Mouse (Mus musculus) CH12.LX (cell line): Measurements from ENCODE around the gene Scml4. TPM values are rescaled to one million over a fixed set of nuclear protein-coding genes. Genes with fewer than 3 reads are reported as not detected.

Experiments
- DNase-seq: peaks from one replicate; pipeline ENCODE4 v3.0.0-alpha.2; 2013; ENCODE audit errors: extremely low read depth
- H3K27ac ChIP-seq: 2 replicates; pipeline ENCODE4 v1.5.1; 2012; ENCODE audit warnings: low read depth, mild to moderate bottlenecking, control low read depth, moderate library complexity; ENCODE audit not compliant: insufficient read depth
- H3K27me3 ChIP-seq: replicated peaks from 2 replicates; pipeline ENCODE3; 2012; ENCODE audit warnings: inconsistent platforms
- H3K36me3 ChIP-seq, 2 experiments: replicated peaks in 1 of 2; 2 replicates each; pipeline versions ENCODE3 to v1.6.1; 2012; ENCODE audit warnings: inconsistent platforms in 1 of 2, low read length in 1 of 2, mild to moderate bottlenecking in 1 of 2, mixed read lengths in 1 of 2, moderate library complexity in 1 of 2; ENCODE audit not compliant: control insufficient read depth in 1 of 2, insufficient read depth in 1 of 2
- H3K4me1 ChIP-seq, 2 experiments: 2 replicates each; pipeline ENCODE4 v1.6.1; 2012; ENCODE audit warnings: inconsistent platforms in 1 of 2, moderate library complexity in 1 of 2; ENCODE audit not compliant: insufficient read depth in 2 of 2, control insufficient read depth in 1 of 2
- H3K4me2 ChIP-seq: 2 replicates; pipeline ENCODE4 v1.6.1; 2012; ENCODE audit warnings: low read depth, mild to moderate bottlenecking, control low read depth; ENCODE audit not compliant: poor library complexity, insufficient read depth, severe bottlenecking
- H3K4me3 ChIP-seq, 3 experiments: fragments of 150-350 bp in 1 of 3; sonication (generic) in 1 of 3; replicated peaks in 1 of 3; 2 replicates each; pipeline versions ENCODE3 to v1.5.1; 2011 to 2012; ENCODE audit warnings: low read depth in 2 of 3, low read length in 2 of 3, mild to moderate bottlenecking in 2 of 3, moderate library complexity in 2 of 3, control low read depth in 1 of 3, improper control_type of control experiment in 1 of 3, inconsistent platforms in 1 of 3, mixed read lengths in 1 of 3; ENCODE audit not compliant: poor library complexity in 1 of 3
- H3K79me2 ChIP-seq: replicated peaks from 2 replicates; pipeline ENCODE4 v1.6.1; 2012; ENCODE audit warnings: mild to moderate bottlenecking, moderate library complexity; ENCODE audit not compliant: control insufficient read depth, poor library complexity, insufficient read depth, severe bottlenecking; ENCODE audit errors: extremely low read depth
- H3K9ac ChIP-seq: 2 replicates; pipeline ENCODE4 v1.6.1; 2012; ENCODE audit warnings: low read depth, mild to moderate bottlenecking, control low read depth, moderate library complexity; ENCODE audit not compliant: insufficient read depth
- H3K9me3 ChIP-seq: replicated peaks from 2 replicates; pipeline ENCODE3; 2012; ENCODE audit warnings: low read length, inconsistent platforms, mixed read lengths
- BHLHE40 ChIP-seq: IDR thresholded peaks from 2 replicates; pipeline ENCODE4 v1.6.1; 2011; ENCODE audit warnings: mild to moderate bottlenecking, low read depth, low read length, improper control_type of control experiment
- CHD1 ChIP-seq: IDR thresholded peaks from 2 replicates; pipeline ENCODE4 v1.6.1; 2012; ENCODE audit warnings: low read depth, low read length, improper control_type of control experiment, inconsistent platforms
- CTCF ChIP-seq, 2 experiments: IDR thresholded peaks in 1 of 2; conservative IDR thresholded peaks in 1 of 2; 2 replicates each; pipeline ENCODE4 v1.5.1; 2011 to 2012; ENCODE audit warnings: low read depth in 2 of 2, low read length in 2 of 2, improper control_type of control experiment in 1 of 2, inconsistent platforms in 1 of 2, mild to moderate bottlenecking in 1 of 2, moderate library complexity in 1 of 2
- E2F4 ChIP-seq: IDR thresholded peaks from 2 replicates; pipeline ENCODE4 v1.6.1; 2011; ENCODE audit warnings: low read depth, low read length, improper control_type of control experiment; ENCODE audit not compliant: insufficient replicate concordance
- ETS1 ChIP-seq: conservative IDR thresholded peaks from 2 replicates; pipeline ENCODE4 v1.6.1; 2012; ENCODE audit warnings: low read depth, mild to moderate bottlenecking, inconsistent platforms, low read length, improper control_type of control experiment, moderate library complexity
- GABPA ChIP-seq: IDR thresholded peaks from 2 replicates; pipeline ENCODE4 v1.6.1; 2012; ENCODE audit warnings: low read depth, low read length, improper control_type of control experiment, inconsistent platforms; ENCODE audit not compliant: insufficient replicate concordance
- MAFK ChIP-seq: IDR thresholded peaks from 2 replicates; pipeline ENCODE4 v1.6.1; 2011; ENCODE audit warnings: low read length, improper control_type of control experiment; ENCODE audit not compliant: insufficient replicate concordance
- MAX ChIP-seq: IDR thresholded peaks from 2 replicates; pipeline ENCODE4 v1.6.1; 2011; ENCODE audit warnings: low read length, improper control_type of control experiment
- MAZ ChIP-seq: IDR thresholded peaks from 2 replicates; pipeline ENCODE4 v1.6.1; 2012; ENCODE audit warnings: low read depth, mild to moderate bottlenecking, inconsistent platforms, low read length, improper control_type of control experiment, moderate library complexity
- MYC ChIP-seq: IDR thresholded peaks from 2 replicates; pipeline ENCODE4 v1.6.1; 2011; ENCODE audit warnings: low read depth, mild to moderate bottlenecking, improper control_type of control experiment, low read length
- SIN3A ChIP-seq: IDR thresholded peaks from 2 replicates; pipeline ENCODE4 v1.6.1; 2012; ENCODE audit warnings: low read length, improper control_type of control experiment, inconsistent platforms
- TBP ChIP-seq: conservative IDR thresholded peaks from 2 replicates; pipeline ENCODE4 v1.6.1; 2011; ENCODE audit warnings: low read depth, low read length, improper control_type of control experiment
- TCF12 ChIP-seq: IDR thresholded peaks from 2 replicates; pipeline ENCODE4 v1.6.1; 2014; ENCODE audit warnings: low read depth, mild to moderate bottlenecking, inconsistent platforms, low read length, improper control_type of control experiment
- USF1 ChIP-seq: IDR thresholded peaks from 2 replicates; pipeline ENCODE4 v1.6.1; 2014; ENCODE audit warnings: low read depth, mild to moderate bottlenecking, inconsistent platforms, low read length, improper control_type of control experiment
- dilution Hi-C: fragments of 300-500 bp; cut with MboI; formaldehyde crosslinking; loops from 2 replicates; pipeline ENCODE4 v1.14.3; 2020; ENCODE audit warnings: low sequenced_read_pairs; ENCODE audit not compliant: extremely low pct_unique_long_range_greater_than_20kb, extremely low pct_ligation_motif_present
- in situ Hi-C: fragments of 300-500 bp; cut with MboI; formaldehyde crosslinking; loops from 3 replicates; pipeline ENCODE4 v1.14.3; 2019; ENCODE audit warnings: low sequenced_read_pairs, low pct_ligation_motif_present, low pct_unique_long_range_greater_than_20kb, mixed read lengths
- polyA plus RNA-seq: library from polyadenylated mRNA; unstranded; fragments of >175 nt; gene quantifications from 2 replicates; pipeline ENCODE4 v1.2.1, GENCODE M21; 2012; ENCODE audit warnings: low read depth; ENCODE audit not compliant: insufficient read length
- total RNA-seq, 2 experiments: library from RNA; depleted of rRNA; stranded (reverse); fragments of 300-350 nt in 1 of 2; fragments of >200 nt in 1 of 2; gene quantifications; 2 replicates each; pipeline ENCODE4 v1.2.3; 2012 to 2014

Gene Scml4
- total and polyA plus RNA-seq, 3 experiments: 2.7 to 3.3 (median 3.0) TPM

- TF ChIP-seq GABPA: no peak
- TF ChIP-seq TCF12: 0 out of 2 replicates have a peak, but pooled peaks have one; percentile 29
- TF ChIP-seq CTCF (conservative IDR thresholded peaks at IDR 0.05 in 1 of 2, IDR thresholded peaks at IDR 0.05 in 1 of 2; ENCODE audit: low read depth in 2 of 2, low read length in 2 of 2): no peak
- no peak for TF ChIP-seq BHLHE40
- no peak for TF ChIP-seq E2F4
- TF ChIP-seq TBP: no peak
Observed at GRCm38 (mm10) chr10:42897632-42898031, 37.5 kb downstream of the Scml4 start (continued).

- no peak overlapping the region for H3K4me2 ChIP-seq
- no peaks in the 10 kb centered on the region for H3K27me3 ChIP-seq
- peak; percentile 57 for DNase-seq
- TF ChIP-seq SIN3A: no peak
- TF ChIP-seq MAZ: no peak
- TF ChIP-seq CTCF (conservative IDR thresholded peaks at IDR 0.05 in 1 of 2, IDR thresholded peaks at IDR 0.05 in 1 of 2; ENCODE audit: low read depth in 2 of 2, low read length in 2 of 2): no peak
- TF ChIP-seq ETS1: peak; percentile 35; the same call in 1 of the 2 replicates
- no peak for TF ChIP-seq MAX
- TF ChIP-seq MAFK: no peak
- TF ChIP-seq CHD1: no peak
- no peak for TF ChIP-seq TBP
- TF ChIP-seq USF1: no peak
- peak; percentile 49 for TF ChIP-seq BHLHE40
- no peaks in the 10 kb centered on the region for H3K36me3 ChIP-seq
- dilution Hi-C loops: no loop called here
- H3K4me3 ChIP-seq: no peak overlapping the region
- peaks cover 6 to 65% of the 10 kb centered on the region in 2 experiments; a peak in 3 of 4 replicates for H3K4me1 ChIP-seq
- no peaks in the 10 kb centered on the region for H3K79me2 ChIP-seq
- in situ Hi-C loops: no loop called here
- H3K27ac ChIP-seq: no peak overlapping the region
- H3K9me3 ChIP-seq: no peaks in the 10 kb centered on the region
- no peak overlapping the region for H3K9ac ChIP-seq
Observed at GRCm38 (mm10) chr10:42901361-42901760, 41.2 kb downstream of the Scml4 start.

- H3K4me1 ChIP-seq: peaks cover 0 to 49% of the 10 kb centered on the region in 2 experiments; a peak in 2 of 4 replicates
- TF ChIP-seq MYC (no peak), GABPA (no peak), E2F4 (no peak)
- dilution Hi-C loops: no loop called here
Observed at GRCm38 (mm10) chr10:42903054-42903453, 42.9 kb downstream of the Scml4 start.

More at GRCm38 (mm10) chr10:42903054-42903453, 42.9 kb downstream of the Scml4 start:
- H3K4me3 ChIP-seq: no peak overlapping the region
- no peaks in the 10 kb centered on the region for H3K79me2 ChIP-seq
- no peak for DNase-seq
- H3K27me3 ChIP-seq: no peaks in the 10 kb centered on the region
- H3K9ac ChIP-seq: no peak overlapping the region
- no peaks in the 10 kb centered on the region for H3K36me3 ChIP-seq
- no peak overlapping the region for H3K4me2 ChIP-seq
- H3K27ac ChIP-seq: no peak overlapping the region
- in situ Hi-C loops: no loop called here
- peaks cover 3% of the 10 kb centered on the region for H3K9me3 ChIP-seq
